ENCODE assay signal across 9 mouse cellular contexts in genomic region chr11:108889121-108889520, GRCm38 (mm10). TPM values are rescaled to one million over a fixed set of nuclear protein-coding genes. Genes with fewer than 3 reads are reported as not detected.
DNase-seq lines count a peak whose midpoint lies in the region; ATAC-seq and TF ChIP-seq lines count a peak whose summit lies in the region.
"Had no signal": no experiment of that assay in that cellular context is flagged by ENCODE, and none has a peak within 500 bp of the region (broad histone marks: within the 10 kb centered on the region; RNA-seq: fewer than 3 reads in every experiment).

No protein-coding gene starts in this region.

- peak; percentile 28 to 43 for DNase-seq in cerebellum, postnatal 14 days
- DNase-seq in cerebellum, adult 9-10 months, result no peak
- DNase-seq in retina, embryonic 14.5 days (ENCODE audit: low spot score), result peak; percentile 42
- no peak for DNase-seq in retina, postnatal 1 day
- no peak for DNase-seq in heart, postnatal 0 days (ENCODE audit: low spot score)
- DNase-seq in urinary bladder, postnatal 4 days (ENCODE audit: low spot score in 2 of 2), result no peak
- no peak for DNase-seq in urinary bladder, adult 2 months (ENCODE audit: low spot score)

- H3K36me3 ChIP-seq in heart, postnatal 0 days (replicated peaks; ENCODE audit: control insufficient read depth, insufficient read depth, low read length), result no peaks in the 10 kb centered on the region
- no peaks in the 10 kb centered on the region for H3K36me3 ChIP-seq in midbrain, embryonic 12.5 days
- H3K36me3 ChIP-seq: embryonic facial prominence, embryonic 15.5 days had no signal

- peaks cover 3% of the 10 kb centered on the region; the same call in 1 of the 2 replicates for H3K27me3 ChIP-seq in heart, postnatal 0 days (ENCODE audit: control insufficient read depth, insufficient read depth, low read length)
- H3K27me3 ChIP-seq in midbrain, embryonic 12.5 days, result peaks cover 23% of the 10 kb centered on the region
- H3K27me3 ChIP-seq: embryonic facial prominence, embryonic 15.5 days had no signal

- no peaks in the 10 kb centered on the region for H3K9me3 ChIP-seq in heart, postnatal 0 days (replicated peaks; ENCODE audit: control insufficient read depth, low read length)
- no peaks in the 10 kb centered on the region for H3K9me3 ChIP-seq in midbrain, embryonic 12.5 days
- H3K9me3 ChIP-seq: embryonic facial prominence, embryonic 15.5 days had no signal

- peak; percentile 57 for TF ChIP-seq CTCF in heart, postnatal 0 days (IDR thresholded peaks at IDR 0.05; ENCODE audit: low read depth)

- no peak overlapping the region for H3K4me2 ChIP-seq in heart, postnatal 0 days (ENCODE audit: low read depth, low read length)
- H3K4me2 ChIP-seq in midbrain, embryonic 12.5 days (replicated peaks), result no peak overlapping the region
- H3K4me2 ChIP-seq: embryonic facial prominence, embryonic 15.5 days had no signal

- ATAC-seq in heart, postnatal 0 days (ENCODE audit: insufficient read depth, low read depth), result no peak
- no peak for ATAC-seq in midbrain, embryonic 12.5 days (ENCODE audit: low FRiP score, low read depth)

- WGBS in heart, postnatal 0 days, result 37% methylated on average over 11 of the region's 11 CpGs
- 55% methylated on average over 11 of the region's 11 CpGs for WGBS in midbrain, embryonic 12.5 days

- no peak overlapping the region for H3K4me3 ChIP-seq in heart, postnatal 0 days (ENCODE audit: low read depth, low read length)
- H3K4me3 ChIP-seq in midbrain, embryonic 12.5 days, result no peak overlapping the region
- H3K4me3 ChIP-seq: embryonic facial prominence, embryonic 15.5 days had no signal

- no peak overlapping the region for H3K27ac ChIP-seq in heart, postnatal 0 days (ENCODE audit: low read depth)
- 0 out of 2 replicates have a peak overlapping the region, but pooled peaks have one; percentile 36 for H3K27ac ChIP-seq in midbrain, embryonic 12.5 days (replicated peaks)
- H3K27ac ChIP-seq: embryonic facial prominence, embryonic 15.5 days had no signal

- peaks cover 9% of the 10 kb centered on the region; the same call in 1 of the 2 replicates for H3K4me1 ChIP-seq in heart, postnatal 0 days (ENCODE audit: control insufficient read depth, insufficient read depth)
- peaks cover 63% of the 10 kb centered on the region for H3K4me1 ChIP-seq in midbrain, embryonic 12.5 days

- no peak overlapping the region for H3K9ac ChIP-seq in heart, postnatal 0 days (replicated peaks; ENCODE audit: low read depth, low read length)
- H3K9ac ChIP-seq in midbrain, embryonic 12.5 days (replicated peaks), result no peak overlapping the region
- H3K9ac ChIP-seq: embryonic facial prominence, embryonic 15.5 days had no signal

- no peak for TF ChIP-seq EP300 in heart, postnatal 0 days (IDR thresholded peaks at IDR 0.05; ENCODE audit: low read depth)

RNA-seq across cellular contexts. Expression of gene Axin2, which starts 31.0 kb away (rescaled TPM):
- total RNA-seq in heart, postnatal 0 days (2014; rRNA removed; ENCODE audit: low replicate concordance), result 2.8 and 8.5 TPM in 2 replicates
- 0.78 and 0.90 TPM in 2 replicates for polyA plus RNA-seq in heart, postnatal 0 days (2015; fragmentation: Nextera tagmentation; extraction: Ambion mirVana)
- 19.8 and 28.1 TPM in 2 replicates for polyA plus RNA-seq in midbrain, embryonic 12.5 days (2016; fragmentation: Nextera tagmentation; extraction: Ambion mirVana)
- 11.3 and 12.4 TPM in 2 replicates for polyA plus RNA-seq in urinary bladder, adult 2 months (2012; rRNA removed)

Comparison
In these comparisons a context has a peak if more than half of its experiments do, and no peak if none do; other contexts are left out.
1. DNase-seq: peak in cerebellum, postnatal 14 days (2 of 2) and retina, embryonic 14.5 days (single experiment); none in cerebellum, adult 9-10 months (single experiment), retina, postnatal 1 day (single experiment), heart, postnatal 0 days (single experiment), urinary bladder, postnatal 4 days (0 of 2) and urinary bladder, adult 2 months (single experiment).